Mouse (Mus musculus) hindbrain, embryonic 13.5 days (tissue): ENCODE measurements at regions not wholly inside any gene's neighbourhood (a gene's known extent, or its start where the extent isn't known, plus 50 kb on each side); places are given as distances from the start of the nearest gene placed in this dataset.
A peak's percentile ranks its signal among the peaks of the same experiment; 100 is the strongest.

Source experiments
- ATAC-seq: fragments of 200-750 bp; cut with Nextera tagmentation; 2 replicates; pipeline ENCODE4 v1.8.0; 2017; ENCODE audit warnings: moderate TSS enrichment; ENCODE audit not compliant: low FRiP score
- H3K27ac ChIP-seq: fragments of 300-500 bp; sonication (generic); 2 replicates; pipeline ENCODE4 v1.5.1; 2015; ENCODE audit warnings: inconsistent platforms, mild to moderate bottlenecking, moderate library complexity
- H3K27me3 ChIP-seq: fragments of 300-500 bp; sonication (generic); 2 replicates; pipeline ENCODE4 v1.6.1; 2015; ENCODE audit warnings: mild to moderate bottlenecking, inconsistent platforms
- H3K36me3 ChIP-seq: fragments of 300-500 bp; sonication (generic); 2 replicates; pipeline ENCODE4 v1.6.1; 2015; ENCODE audit warnings: mild to moderate bottlenecking, inconsistent platforms
- H3K4me1 ChIP-seq: fragments of 300-500 bp; sonication (generic); replicated peaks from 2 replicates; pipeline ENCODE4 v1.6.1; 2015; ENCODE audit warnings: inconsistent platforms
- H3K4me2 ChIP-seq: fragments of 300-500 bp; sonication (generic); 2 replicates; pipeline ENCODE4 v1.6.1; 2015; ENCODE audit warnings: inconsistent platforms, mild to moderate bottlenecking, moderate library complexity
- H3K4me3 ChIP-seq: fragments of 300-500 bp; sonication (generic); 2 replicates; pipeline ENCODE4 v1.5.1; 2015; ENCODE audit warnings: mild to moderate bottlenecking, inconsistent platforms
- H3K9ac ChIP-seq: fragments of 300-500 bp; sonication (generic); 2 replicates; pipeline ENCODE4 v1.6.1; 2015; ENCODE audit warnings: mild to moderate bottlenecking, inconsistent platforms
- H3K9me3 ChIP-seq: fragments of 300-500 bp; sonication (generic); 2 replicates; pipeline ENCODE4 v1.6.1; 2016; ENCODE audit warnings: inconsistent platforms
- WGBS: fragments of 180-500 bp; shearing (Covaris S2); methylation state at CpG from one replicate; pipeline ENCODE4 v1.1.7; 2015; 5-methylcytosine and 5-hydroxymethylcytosine counted together

DNA sequence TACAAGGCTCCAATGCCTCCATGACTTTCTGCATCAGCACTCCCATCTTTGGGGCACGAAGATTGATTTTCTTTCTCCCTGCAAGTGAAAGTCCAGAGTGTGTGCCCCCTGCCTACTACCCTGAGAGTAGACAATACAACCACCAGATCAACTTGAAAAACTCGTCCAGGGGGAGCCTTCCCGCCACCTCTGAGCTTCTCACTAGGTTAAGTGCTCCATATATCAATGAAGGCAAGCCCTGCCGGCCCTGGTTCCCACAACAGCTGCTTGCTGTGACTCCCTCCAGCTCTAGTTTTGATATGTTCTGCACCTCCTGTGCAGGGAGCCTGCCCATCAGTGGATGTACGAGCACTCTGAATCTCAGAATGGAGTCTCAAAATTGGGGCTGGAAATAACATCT, 377.8 kb downstream of the Nr2f2 start:
- Histone ChIP-seq H3K27me3 (peaks cover 66% of the 10 kb centered on the region), H3K9ac (no peak overlapping the region), H3K4me1 (peaks cover 16% of the 10 kb centered on the region), H3K9me3 (no peaks in the 10 kb centered on the region), H3K36me3 (no peaks in the 10 kb centered on the region), H3K4me3 (no peak overlapping the region), H3K4me2 (no peak overlapping the region), H3K27ac (no peak overlapping the region)
- 16% methylated on average over 5 of the region's 5 CpGs for WGBS
- ATAC-seq, result no peak

DNA sequence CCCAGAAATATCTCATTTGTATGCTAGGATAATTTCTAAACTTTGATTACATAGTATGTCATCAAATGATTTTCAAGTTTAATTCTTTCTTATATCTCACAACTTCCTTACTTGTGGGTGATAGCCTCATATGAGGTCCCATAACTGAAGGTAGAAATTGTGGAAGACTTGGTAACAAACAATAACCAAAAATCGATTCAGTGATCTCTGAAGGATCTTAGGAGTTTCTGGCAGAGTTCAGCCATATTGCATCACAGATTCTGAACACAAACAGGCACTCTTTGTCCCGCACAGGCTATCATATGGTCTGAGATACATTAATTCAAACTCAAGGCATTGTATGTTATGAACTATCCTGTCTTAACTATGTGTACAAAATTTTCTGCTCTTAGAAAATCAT, 385.2 kb downstream of the Nr2f2 start:
- no peak overlapping the region for H3K4me3 ChIP-seq
- no peak overlapping the region for H3K27ac ChIP-seq
- no peak overlapping the region for H3K4me2 ChIP-seq
- H3K9me3 ChIP-seq, result no peaks in the 10 kb centered on the region
- WGBS, result 91% methylated on average over 2 of the region's 2 CpGs
- no peak overlapping the region for H3K9ac ChIP-seq
- no peak for ATAC-seq
- 0 out of 2 replicates have a peak, but pooled peaks cover 3% of the 10 kb centered on the region for H3K4me1 ChIP-seq
- H3K36me3 ChIP-seq, result no peaks in the 10 kb centered on the region
- H3K27me3 ChIP-seq, result peaks cover 23% of the 10 kb centered on the region

DNA sequence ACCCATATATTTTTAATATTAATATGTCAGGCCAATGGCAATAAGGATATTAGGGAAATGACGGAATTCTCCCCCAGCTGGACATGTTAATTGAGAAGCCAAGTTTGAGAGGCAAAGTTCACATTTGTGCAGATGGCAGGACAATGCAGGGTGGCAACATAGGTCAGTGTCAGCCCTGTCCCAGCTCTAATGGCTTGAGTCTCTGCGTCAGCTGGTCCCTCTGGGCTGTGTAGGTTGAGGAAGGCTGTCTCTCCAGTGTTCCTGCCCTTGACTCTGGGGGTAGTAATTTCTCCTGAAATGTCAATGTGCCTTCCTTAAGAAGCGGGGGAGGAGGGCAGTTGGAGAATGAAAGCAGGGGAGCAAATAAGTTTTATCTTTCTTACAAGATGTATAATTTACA, 390.2 kb downstream of the Nr2f2 start:
- no peak overlapping the region for H3K27ac ChIP-seq
- H3K36me3 ChIP-seq, result no peaks in the 10 kb centered on the region
- no peak overlapping the region for H3K9ac ChIP-seq
- no peak overlapping the region for H3K4me3 ChIP-seq
- 0 out of 2 replicates have a peak, but pooled peaks cover 3% of the 10 kb centered on the region for H3K4me1 ChIP-seq
- H3K27me3 ChIP-seq, result no peaks in the 10 kb centered on the region
- no peak overlapping the region for H3K4me2 ChIP-seq
- no peak for ATAC-seq
- 61% methylated on average over 3 of the region's 3 CpGs for WGBS
- no peaks in the 10 kb centered on the region for H3K9me3 ChIP-seq

DNA sequence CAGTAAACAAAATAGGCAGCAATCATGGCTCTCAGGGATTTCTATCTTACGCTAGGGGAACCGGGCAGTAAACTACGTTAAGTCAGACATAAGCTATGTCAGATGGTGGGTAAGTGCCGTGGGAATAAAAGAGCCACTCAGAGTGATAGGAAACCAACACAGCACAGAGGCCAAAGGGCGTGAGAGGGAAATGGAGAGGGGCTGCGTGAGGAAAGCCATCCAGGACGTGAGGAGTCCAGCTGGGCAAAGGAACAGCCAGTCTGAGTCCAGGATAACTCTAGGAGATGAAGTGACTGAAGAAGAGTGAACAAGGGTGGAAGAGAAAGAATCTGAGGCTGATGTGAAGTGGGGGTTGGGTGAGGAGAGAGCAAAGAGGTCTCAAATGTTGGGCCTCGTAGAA, 402.5 kb downstream of the Nr2f2 start:
- WGBS, result 75% methylated on average over 8 of the region's 8 CpGs
- H3K9ac ChIP-seq, result no peak overlapping the region
- H3K36me3 ChIP-seq, result no peaks in the 10 kb centered on the region
- H3K4me1 ChIP-seq, result no peaks in the 10 kb centered on the region
- peaks cover 18% of the 10 kb centered on the region for H3K27me3 ChIP-seq
- no peaks in the 10 kb centered on the region for H3K9me3 ChIP-seq
- H3K4me3 ChIP-seq, result no peak overlapping the region
- no peak overlapping the region for H3K27ac ChIP-seq
- H3K4me2 ChIP-seq, result no peak overlapping the region
- ATAC-seq, result no peak

DNA sequence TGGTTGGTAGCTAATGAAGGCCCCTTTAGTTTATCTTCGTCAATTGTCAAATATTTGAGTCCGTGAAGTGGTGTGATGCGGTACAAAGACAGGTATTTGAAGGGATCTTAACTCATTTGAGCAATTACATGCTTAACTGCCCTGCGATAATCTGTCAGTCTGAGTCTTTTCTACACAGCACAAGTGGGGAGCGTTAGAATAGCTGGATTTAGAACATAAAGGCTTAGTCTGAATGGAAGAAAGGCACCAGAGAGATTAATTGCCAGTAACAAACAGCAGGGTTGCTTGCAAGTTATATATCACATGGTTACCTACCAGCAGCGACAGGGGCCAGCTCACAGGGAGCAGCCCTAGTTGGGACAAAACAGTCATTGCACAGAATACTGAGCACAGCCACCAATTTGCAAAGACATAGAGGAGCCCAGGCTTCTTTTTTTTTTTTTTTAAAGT, 416.3 kb downstream of the Nr2f2 start:
- Histone ChIP-seq H3K4me1 (peaks cover 11% of the 10 kb centered on the region), H3K27ac (no peak overlapping the region), H3K27me3 (peaks cover 71% of the 10 kb centered on the region), H3K9ac (no peak overlapping the region), H3K4me3 (no peak overlapping the region), H3K36me3 (no peaks in the 10 kb centered on the region), H3K4me2 (peak overlapping the region; percentile 30; the same call in 1 of the 2 replicates), H3K9me3 (no peaks in the 10 kb centered on the region)
- ATAC-seq, result 0 out of 2 replicates have a peak, but pooled peaks have one; percentile 36
- WGBS, result 9% methylated on average over 6 of the region's 6 CpGs

DNA sequence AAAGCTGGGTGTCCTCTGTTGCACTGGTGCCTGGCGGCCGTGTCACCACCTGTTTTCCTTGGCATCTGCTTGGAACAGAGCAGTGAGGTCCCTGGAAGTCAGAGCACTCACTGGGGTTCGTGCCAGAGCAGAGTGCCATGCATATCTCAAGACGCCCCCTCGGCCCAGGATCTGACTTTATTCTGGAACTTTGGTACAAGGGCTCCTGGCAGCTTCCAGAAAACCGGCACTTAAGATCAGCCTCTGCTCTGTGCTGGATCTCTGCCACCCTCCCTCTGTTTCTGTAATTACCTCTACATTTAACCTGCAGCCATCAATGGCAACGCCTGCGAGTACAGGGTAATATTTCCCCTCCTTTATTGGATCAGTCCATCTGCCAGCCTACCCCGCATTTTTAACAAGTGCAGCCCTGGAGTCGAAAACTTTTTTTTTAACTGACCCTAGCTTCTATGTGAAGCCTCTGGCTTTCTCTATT, 416.9 kb downstream of the Nr2f2 start:
- ATAC-seq, result no peak
- no peak overlapping the region for H3K27ac ChIP-seq

DNA sequence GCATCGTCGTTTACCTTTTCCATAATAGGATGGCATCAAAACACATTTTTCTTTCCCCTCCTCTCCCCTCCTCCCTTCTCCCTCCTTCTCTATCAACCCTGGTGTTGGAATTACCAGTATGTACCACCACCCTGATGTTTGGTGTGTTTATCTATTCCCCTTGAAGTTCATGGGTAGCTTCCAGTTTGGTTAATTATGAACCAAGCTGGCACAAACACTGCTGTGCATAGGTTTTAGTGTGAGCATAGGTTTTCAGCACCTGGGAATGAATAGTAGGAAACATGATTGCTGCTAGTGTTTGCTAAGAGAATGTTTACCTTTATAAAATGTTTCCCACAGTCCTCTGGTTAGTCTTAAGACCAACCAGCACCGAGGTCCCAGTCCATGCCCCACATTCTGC, 420.1 kb downstream of the Nr2f2 start:
- ATAC-seq, result no peak
- Histone ChIP-seq H3K27ac (no peak overlapping the region), H3K27me3 (peaks cover 53% of the 10 kb centered on the region), H3K9me3 (no peaks in the 10 kb centered on the region), H3K4me2 (no peak overlapping the region), H3K36me3 (no peaks in the 10 kb centered on the region), H3K9ac (no peak overlapping the region), H3K4me3 (no peak overlapping the region), H3K4me1 (peaks cover 11% of the 10 kb centered on the region)
- WGBS, result 83% methylated on average over 3 of the region's 3 CpGs

More for the DNA sequence above, 416.9 kb downstream of the Nr2f2 start:
- no peaks in the 10 kb centered on the region for H3K9me3 ChIP-seq
- no peak overlapping the region for H3K9ac ChIP-seq
- peak overlapping the region; percentile 30 for H3K4me2 ChIP-seq
- 26% methylated on average over 10 of the region's 10 CpGs for WGBS
- H3K4me3 ChIP-seq, result no peak overlapping the region
- peaks cover 69% of the 10 kb centered on the region for H3K27me3 ChIP-seq
- no peaks in the 10 kb centered on the region for H3K36me3 ChIP-seq
- H3K4me1 ChIP-seq, result peaks cover 11% of the 10 kb centered on the region

DNA sequence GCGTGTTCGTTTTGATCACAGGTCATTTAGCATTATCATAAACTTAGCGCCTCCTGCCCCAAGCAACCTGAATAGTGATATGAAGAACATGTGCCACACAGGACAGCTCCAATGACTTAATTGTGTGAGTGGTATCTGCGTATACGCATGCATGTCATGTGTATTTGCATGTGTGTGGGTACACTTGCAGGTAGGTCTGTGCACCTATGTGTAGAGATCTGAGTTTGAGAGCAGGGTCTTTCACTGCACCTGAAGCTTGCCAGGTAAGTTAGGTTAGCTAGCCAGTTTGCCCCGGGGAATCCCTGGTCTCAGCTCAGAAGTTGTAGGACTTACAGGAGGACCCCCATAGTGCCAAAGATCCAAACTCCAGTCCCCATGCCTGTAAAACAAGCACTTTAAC, 424.7 kb downstream of the Nr2f2 start:
- Histone ChIP-seq H3K4me1 (no peaks in the 10 kb centered on the region), H3K27me3 (peaks cover 38% of the 10 kb centered on the region), H3K27ac (no peak overlapping the region), H3K36me3 (no peaks in the 10 kb centered on the region), H3K4me2 (no peak overlapping the region), H3K9me3 (no peaks in the 10 kb centered on the region), H3K9ac (no peak overlapping the region), H3K4me3 (no peak overlapping the region)
- no peak for ATAC-seq
- WGBS, result 97% methylated on average over 6 of the region's 6 CpGs

DNA sequence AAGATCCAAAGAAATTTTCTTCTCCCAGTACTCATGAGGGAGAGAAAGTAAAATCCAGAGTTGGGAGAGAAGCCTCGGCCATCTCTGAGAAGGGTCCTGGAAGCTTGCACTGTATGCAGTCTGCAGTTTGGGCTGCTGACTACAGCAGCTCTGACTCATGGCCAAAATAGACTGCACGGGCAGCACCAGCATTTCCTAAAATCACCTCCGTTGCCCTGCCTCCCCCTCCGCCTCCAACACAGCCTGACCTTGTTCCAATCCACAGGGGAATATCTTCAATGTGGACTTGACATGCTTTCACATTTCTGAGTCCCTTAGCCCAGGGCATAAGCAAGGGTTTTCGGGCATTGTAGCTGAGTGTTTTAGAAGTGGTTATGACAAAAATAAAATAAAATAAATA, 441.3 kb downstream of the Nr2f2 start:
- no peak overlapping the region for H3K4me3 ChIP-seq
- no peak overlapping the region for H3K9ac ChIP-seq
- no peaks in the 10 kb centered on the region for H3K4me1 ChIP-seq
- no peak overlapping the region for H3K4me2 ChIP-seq
- no peak overlapping the region for H3K27ac ChIP-seq
- no peaks in the 10 kb centered on the region for H3K27me3 ChIP-seq
- ATAC-seq, result no peak
- H3K9me3 ChIP-seq, result no peaks in the 10 kb centered on the region
- H3K36me3 ChIP-seq, result no peaks in the 10 kb centered on the region
- 87% methylated on average over 5 of the region's 5 CpGs for WGBS

DNA sequence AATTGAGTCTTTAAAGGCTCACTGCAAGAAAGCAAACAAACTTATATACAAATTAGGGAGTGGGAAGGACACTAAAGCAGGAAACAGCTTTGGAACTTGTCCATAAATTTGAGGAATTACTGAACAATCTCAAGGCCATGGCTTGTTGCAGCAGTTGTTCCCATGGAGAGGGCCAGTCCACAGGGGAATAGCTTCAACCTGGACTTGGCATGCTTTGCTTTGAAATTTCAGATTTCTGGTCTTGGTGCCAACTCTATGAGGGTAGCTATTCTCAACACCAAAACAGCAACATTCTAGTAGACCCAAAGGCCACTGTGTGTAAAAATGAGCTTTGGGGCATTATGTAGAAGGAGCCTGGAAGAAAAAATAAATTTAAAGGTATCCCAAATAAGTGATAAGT, 442.0 kb downstream of the Nr2f2 start:
- Histone ChIP-seq H3K27me3 (no peaks in the 10 kb centered on the region), H3K27ac (no peak overlapping the region), H3K36me3 (no peaks in the 10 kb centered on the region), H3K9ac (no peak overlapping the region), H3K4me3 (no peak overlapping the region), H3K4me1 (no peaks in the 10 kb centered on the region), H3K9me3 (no peaks in the 10 kb centered on the region), H3K4me2 (no peak overlapping the region)
- no peak for ATAC-seq

DNA sequence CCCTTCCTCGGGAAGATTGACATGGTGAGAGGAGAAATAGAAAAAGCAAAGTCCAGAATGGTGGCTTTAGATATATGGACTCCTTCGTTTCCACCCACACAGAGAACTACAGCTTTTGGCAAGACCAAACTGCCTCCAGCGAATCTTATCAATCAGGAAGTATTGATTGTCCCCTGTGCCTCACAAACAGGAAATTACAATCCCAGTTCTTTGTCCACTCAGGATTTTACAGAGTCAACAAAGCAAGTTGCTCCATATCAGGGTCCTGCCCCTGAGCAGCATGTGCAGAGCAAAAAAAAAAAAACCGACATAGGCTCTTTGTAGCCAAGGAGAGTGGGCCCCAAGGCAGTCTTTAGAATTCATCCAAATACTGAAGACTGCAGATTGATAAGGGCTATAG, 454.8 kb downstream of the Nr2f2 start:
- 81% methylated on average over 4 of the region's 4 CpGs for WGBS

DNA sequence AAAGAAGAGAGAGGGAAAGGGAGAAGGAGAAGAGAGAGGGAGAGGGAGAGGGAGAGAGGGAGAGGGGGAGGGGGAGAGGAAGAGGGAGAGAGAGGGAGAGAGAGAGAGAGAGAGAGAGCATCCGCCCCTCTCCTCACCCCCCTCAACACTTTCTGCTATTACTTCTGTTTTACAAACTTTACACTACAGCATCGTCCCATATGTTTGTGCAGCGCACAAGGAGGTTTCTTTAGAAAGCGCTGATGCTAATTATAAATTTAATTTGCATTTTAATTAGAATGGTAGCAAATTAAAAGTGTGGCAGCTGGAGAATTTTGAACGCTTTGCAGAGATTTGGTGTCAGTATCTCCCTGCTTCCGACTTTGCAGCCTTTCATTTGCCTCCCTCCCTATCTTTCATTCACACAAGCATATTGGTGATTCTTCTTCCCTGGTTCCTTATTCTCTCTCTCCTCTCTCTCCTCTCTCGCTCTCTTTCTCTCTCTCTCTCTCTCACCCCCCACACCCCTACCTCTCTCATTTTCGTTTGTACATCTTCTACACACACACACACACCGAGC, 476.0 kb downstream of the Nr2f2 start:
- Histone ChIP-seq H3K27me3 (peaks cover 3% of the 10 kb centered on the region; the same call in 1 of the 2 replicates), H3K36me3 (no peaks in the 10 kb centered on the region), H3K4me1 (peaks cover 25% of the 10 kb centered on the region), H3K4me3 (no peak overlapping the region), H3K9ac (no peak overlapping the region), H3K9me3 (no peaks in the 10 kb centered on the region), H3K27ac (0 out of 2 replicates have a peak overlapping the region, but pooled peaks have one; percentile 37), H3K4me2 (no peak overlapping the region)
- ATAC-seq, result no peak
- WGBS, result 41% methylated on average over 9 of the region's 9 CpGs

More for the DNA sequence above, 454.8 kb downstream of the Nr2f2 start:
- Histone ChIP-seq H3K4me2 (no peak overlapping the region), H3K9me3 (no peaks in the 10 kb centered on the region), H3K4me3 (no peak overlapping the region), H3K27ac (no peak overlapping the region), H3K4me1 (no peaks in the 10 kb centered on the region), H3K36me3 (no peaks in the 10 kb centered on the region), H3K27me3 (no peaks in the 10 kb centered on the region), H3K9ac (no peak overlapping the region)
- ATAC-seq, result no peak

DNA sequence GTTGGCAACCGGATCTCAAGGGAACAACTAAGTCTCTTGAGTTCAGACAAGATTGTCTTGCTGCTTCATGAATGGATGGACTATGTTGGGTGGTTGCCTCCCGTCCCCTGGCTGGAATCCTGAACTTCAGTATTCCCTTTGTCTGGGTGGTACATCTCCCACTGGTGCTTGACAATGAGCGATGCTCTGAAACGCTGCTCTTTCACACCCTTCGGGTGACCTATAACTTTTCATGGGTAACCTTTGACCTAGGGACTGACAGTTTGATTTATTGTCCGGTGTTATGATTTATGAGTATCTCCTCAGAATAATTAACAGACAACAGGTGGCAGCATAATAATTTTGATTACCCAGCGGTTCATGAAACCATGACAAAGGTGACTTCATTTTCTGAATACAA, 478.3 kb downstream of the Nr2f2 start:
- WGBS, result 31% methylated on average over 7 of the region's 7 CpGs

More for the DNA sequence above, 478.3 kb downstream of the Nr2f2 start:
- Histone ChIP-seq H3K9me3 (no peaks in the 10 kb centered on the region), H3K4me1 (peaks cover 25% of the 10 kb centered on the region), H3K27ac (no peak overlapping the region), H3K36me3 (no peaks in the 10 kb centered on the region), H3K4me3 (no peak overlapping the region), H3K9ac (no peak overlapping the region), H3K4me2 (no peak overlapping the region), H3K27me3 (peaks cover 3% of the 10 kb centered on the region; the same call in 1 of the 2 replicates)
- ATAC-seq, result no peak
